Mouse (Mus musculus) C3H10T1/2 (cell line): ENCODE results near the gene Mr1. TPM values are rescaled to one million over a fixed set of nuclear protein-coding genes. Genes with fewer than 3 reads are reported as not detected.

Experiments
- polyA plus RNA-seq, 2 experiments: library from polyadenylated mRNA; unstranded; fragments of >200 nt; fragmentation: generic; extraction: Trizol; gene quantifications; one replicate each; pipeline ENCODE4 v1.2.1; 2012; ENCODE audit warnings: missing spikeins in 2 of 2

The Mr1 gene
- 1 to 10 TPM in 1 of 2 experiments, under 1 TPM in 1; 0.19 to 7.7 TPM for polyA plus RNA-seq

GRCm38 (mm10) chr1:155146572-155146980 is at the start of gene Mr1:
Gene Mr1, minus strand, starts transcription at chr1:155146814.

DNA sequence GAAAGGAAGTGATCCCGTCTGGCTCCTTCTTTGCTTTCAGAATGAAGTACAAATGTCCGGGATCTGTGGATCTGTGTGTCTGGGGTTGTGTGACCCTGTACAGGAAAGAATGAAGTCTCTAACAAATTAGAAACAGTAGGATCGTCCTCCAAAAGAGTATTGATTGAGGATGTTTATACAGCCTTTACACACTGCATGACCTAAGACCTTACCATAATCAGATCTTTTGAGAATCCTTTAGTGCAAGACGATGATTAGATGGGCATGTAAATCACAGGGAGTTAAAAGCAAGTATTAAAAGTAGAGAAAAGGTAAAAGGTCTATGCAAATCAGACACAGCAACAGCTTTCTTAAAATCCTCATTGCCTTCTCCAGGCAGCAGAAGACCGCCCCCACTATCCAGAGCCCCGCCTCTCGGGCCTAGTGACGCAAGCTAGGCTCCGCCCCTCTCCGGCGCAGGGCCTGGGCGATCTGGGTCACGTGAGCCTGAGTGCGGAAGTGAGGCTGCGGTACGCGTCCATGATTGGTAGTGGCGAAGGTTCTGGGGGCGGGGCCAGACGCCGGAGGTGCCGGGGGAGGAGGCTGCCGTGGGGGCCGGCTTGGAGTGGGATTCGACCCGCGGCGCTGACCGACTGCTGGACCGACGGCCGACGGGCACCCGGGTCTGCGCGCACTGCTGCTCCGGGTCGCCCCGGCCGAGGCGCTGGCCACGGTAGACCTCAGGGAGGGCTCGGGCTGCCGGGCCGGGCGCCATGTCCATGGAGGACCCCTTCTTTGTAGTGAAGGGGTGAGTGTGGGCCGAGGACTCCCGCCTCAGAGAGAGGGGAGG is 11.7 kb upstream of the Mr1 start, which contains the start of gene Stx6:
Gene Stx6 (plus strand): TSS at position 575 of the 829 bp plus-strand sequence.

GRCm38 (mm10) chr1:155099280-155099848 is 47.2 kb downstream of the Mr1 start, which contains the start of gene Ier5:
Gene Ier5, minus strand, starts transcription at chr1:155099636.

Other genes starting within 250 kb of the Mr1 start
- gene Ier5, start 47.2 kb downstream of the Mr1 start, polyA plus RNA-seq, result 10 to 100 TPM; 10.7 to 21.5 TPM
- gene Stx6, start 11.9 kb upstream of the Mr1 start, polyA plus RNA-seq, result 10 to 100 TPM in 1 of 2 experiments, 1 to 10 TPM in 1; 9.9 to 23.9 TPM
- under 1 TPM; 0.01 to 0.13 TPM for gene BC034090, start 97.6 kb upstream of the Mr1 start, polyA plus RNA-seq